Mouse (Mus musculus) intestine, embryonic 14.5 days (tissue): ENCODE measurements around the gene Gm12394. TPM values are rescaled to one million over a fixed set of nuclear protein-coding genes. Genes with fewer than 3 reads are reported as not detected.
"Not testable (repeated sequence)": the region's sequence is repeated elsewhere in the genome, so short reads cannot be mapped to it uniquely, and the experiment has no call there.

ENCODE experiments used
- ATAC-seq: fragments of 200-750 bp; cut with Nextera tagmentation; replicated peaks from 2 replicates; pipeline ENCODE4 v1.8.0; 2017; ENCODE audit warnings: low read depth, moderate number of reproducible peaks, moderate TSS enrichment, moderate library complexity; ENCODE audit not compliant: low FRiP score, low TSS enrichment
- DNase-seq: peaks from one replicate; pipeline ENCODE4 v3.0.0-alpha.2; 2018; ENCODE audit warnings: low spot score
- H3K27ac ChIP-seq: fragments of 300-500 bp; sonication (generic); 2 replicates; pipeline ENCODE4 v1.5.1; 2014; ENCODE audit warnings: low read depth, mild to moderate bottlenecking, control low read depth
- H3K27me3 ChIP-seq: fragments of 300-500 bp; sonication (generic); replicated peaks from 2 replicates; pipeline ENCODE4 v1.6.1; 2014; ENCODE audit warnings: low read length, control low read depth; ENCODE audit not compliant: control insufficient read depth, insufficient read depth
- H3K36me3 ChIP-seq: fragments of 300-500 bp; sonication (generic); 2 replicates; pipeline ENCODE4 v1.6.1; 2014; ENCODE audit warnings: low read length, control low read depth; ENCODE audit not compliant: control insufficient read depth, insufficient read depth
- H3K4me1 ChIP-seq: fragments of 300-500 bp; sonication (generic); replicated peaks from 2 replicates; pipeline ENCODE4 v1.6.1; 2014; ENCODE audit warnings: low read length, control low read depth, mixed read lengths; ENCODE audit not compliant: control insufficient read depth, insufficient read depth
- H3K4me2 ChIP-seq: fragments of 300-500 bp; sonication (generic); 2 replicates; pipeline ENCODE4 v1.6.1; 2014; ENCODE audit warnings: low read length
- H3K4me3 ChIP-seq: fragments of 300-500 bp; sonication (generic); 2 replicates; pipeline ENCODE4 v1.5.1; 2014; ENCODE audit warnings: low read depth, low read length, control low read depth, mixed read lengths
- H3K9ac ChIP-seq: fragments of 300-500 bp; sonication (generic); 2 replicates; pipeline ENCODE4 v1.6.1; 2014; ENCODE audit warnings: mild to moderate bottlenecking, low read length
- H3K9me3 ChIP-seq: fragments of 300-500 bp; sonication (generic); 2 replicates; pipeline ENCODE4 v1.6.1; 2016; ENCODE audit warnings: low read length, control low read depth; ENCODE audit not compliant: control insufficient read depth
- whole genome bisulfite sequencing: fragments of 180-500 bp; shearing (Covaris S2); extraction: QIAGEN DNeasy Blood & Tissue Kit; methylation state at CpG from one replicate; pipeline ENCODE4 v1.1.7; 2014; 5-methylcytosine and 5-hydroxymethylcytosine counted together
- polyA plus RNA-seq: library from polyadenylated mRNA; unstranded; fragments of >200 nt; fragmentation: Nextera tagmentation; extraction: Ambion mirVana; gene quantifications from 2 replicates; pipeline ENCODE4 v1.2.1, GENCODE M21; 2014

The Gm12394 gene
- polyA plus RNA-seq, 1 experiment from 2014 or later, result 0.14 TPM

DNA sequence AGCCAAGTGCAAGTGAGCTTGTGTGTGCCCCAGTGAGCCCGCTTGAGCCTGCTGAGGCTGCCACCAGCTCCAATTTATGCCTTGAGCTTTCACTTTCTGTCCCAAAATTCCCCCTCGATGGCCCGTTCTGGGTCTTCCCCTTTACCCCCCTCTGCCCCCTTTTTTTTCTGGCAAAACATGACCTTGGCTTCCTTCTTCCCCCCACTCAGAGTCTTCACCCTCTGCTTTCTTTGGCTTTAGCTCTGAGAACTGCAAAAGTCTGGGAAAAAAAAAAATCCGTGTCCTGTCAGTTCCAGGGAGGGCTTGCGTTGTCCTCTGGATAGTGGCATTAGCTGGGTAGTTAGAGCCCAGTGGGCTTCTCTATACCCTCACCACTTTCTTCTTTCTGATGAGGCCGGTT, 100.1 kb downstream of the Gm12394 start, which contains the start of gene Ccl19:
TSS of gene Ccl19 (minus strand) at position 101 of the 400 bp plus-strand sequence.
- no CpG with 5 or more reads among the region's 6 CpGs for WGBS
- H3K9ac ChIP-seq, H3K4me3 ChIP-seq, H3K4me1 ChIP-seq, ATAC-seq, H3K4me2 ChIP-seq, H3K9me3 ChIP-seq, H3K27ac ChIP-seq, H3K36me3 ChIP-seq, DNase-seq, H3K27me3 ChIP-seq: not testable (repeated sequence)

DNA sequence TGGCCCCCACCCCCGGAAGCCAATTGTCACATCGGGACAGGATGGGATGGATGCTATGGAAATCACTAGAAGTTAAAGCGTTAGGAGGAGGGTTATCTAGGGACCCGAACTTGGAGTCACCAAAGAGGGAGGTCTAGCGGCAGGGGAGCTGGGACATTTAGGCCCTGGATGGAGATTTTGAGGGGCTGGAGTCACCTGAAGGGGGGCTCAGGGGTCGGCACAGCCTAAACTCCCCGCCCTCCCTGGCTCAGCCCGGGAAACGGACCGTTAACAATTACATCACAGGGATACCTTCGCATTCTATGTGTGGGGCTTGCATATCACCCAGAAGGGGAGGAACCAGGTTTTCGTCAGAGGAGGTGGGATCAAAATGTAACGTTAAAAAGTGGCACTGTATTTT, 121.3 kb downstream of the Gm12394 start, which contains the start of gene 4930578G10Rik:
TSS of gene 4930578G10Rik (plus strand) at position 301 of the 400 bp plus-strand sequence.
- not testable (repeated sequence) for H3K9me3 ChIP-seq, H3K9ac ChIP-seq, H3K4me1 ChIP-seq, H3K27ac ChIP-seq, H3K36me3 ChIP-seq, ATAC-seq, H3K4me2 ChIP-seq, H3K27me3 ChIP-seq, H3K4me3 ChIP-seq, DNase-seq
- WGBS, result no CpG with 5 or more reads among the region's 13 CpGs

Other genes with a start within 250 kb of the Gm12394 start
- gene Gm10591, start 244.6 kb downstream of the Gm12394 start, polyA plus RNA-seq, result not detected in 2 replicates
- 0.35 TPM in 1 of 2 replicates, not detected in the other for gene Gm2564, start 227.1 kb downstream of the Gm12394 start, polyA plus RNA-seq
- not detected in 2 replicates for gene Ccl27b, start 201.5 kb downstream of the Gm12394 start, polyA plus RNA-seq
- not detected in 2 replicates for gene Il11ra2, start 194.9 kb downstream of the Gm12394 start, polyA plus RNA-seq
- gene 4930578G10Rik, start 121.2 kb downstream of the Gm12394 start, polyA plus RNA-seq, result 0.34 TPM in 2 replicates
- not detected in 2 replicates for gene Ccl19, start 100.2 kb downstream of the Gm12394 start, polyA plus RNA-seq
- 42.6 and 61.4 TPM in 2 replicates for gene Ccl21a, start 82.8 kb downstream of the Gm12394 start, polyA plus RNA-seq
- gene Fam205a1, start 2.9 kb downstream of the Gm12394 start, polyA plus RNA-seq, result not detected in 2 replicates
- 0.43 and 0.81 TPM in 2 replicates for gene Fam205c, start 17.5 kb upstream of the Gm12394 start, polyA plus RNA-seq
- gene Phf24, start 59.9 kb upstream of the Gm12394 start, polyA plus RNA-seq, result 1.6 and 1.9 TPM in 2 replicates
- gene Dnajb5, start 93.0 kb upstream of the Gm12394 start, polyA plus RNA-seq, result 7.3 and 7.4 TPM in 2 replicates
- 0.44 and 0.97 TPM in 2 replicates for gene 1700022I11Rik, start 112.8 kb upstream of the Gm12394 start, polyA plus RNA-seq
- gene Vcp, start 143.7 kb upstream of the Gm12394 start, polyA plus RNA-seq, result 481 and 510 TPM in 2 replicates
- 16.6 and 17.8 TPM in 2 replicates for gene Fancg, start 153.7 kb upstream of the Gm12394 start, polyA plus RNA-seq
- 21.7 and 22.6 TPM in 2 replicates for gene Pigo, start 169.0 kb upstream of the Gm12394 start, polyA plus RNA-seq
- gene Stoml2, start 174.9 kb upstream of the Gm12394 start, polyA plus RNA-seq, result 332 and 361 TPM in 2 replicates
- 5.1 and 7.1 TPM in 2 replicates for gene Fam214b, start 189.4 kb upstream of the Gm12394 start, polyA plus RNA-seq
- gene Unc13b, start 202.2 kb upstream of the Gm12394 start, polyA plus RNA-seq, result 10.0 and 10.2 TPM in 2 replicates